Mouse (Mus musculus) hindbrain, embryonic 16.5 days (tissue): ENCODE data around the gene Ndufa4l2. TPM values are rescaled to one million over a fixed set of nuclear protein-coding genes. Genes with fewer than 3 reads are reported as not detected.

ENCODE experiments used
- ATAC-seq: fragments of 200-750 bp; cut with Nextera tagmentation; 2 replicates; pipeline ENCODE4 v1.8.0; 2017; ENCODE audit warnings: moderate TSS enrichment, moderate library complexity
- H3K27ac ChIP-seq: fragments of 300-500 bp; sonication (generic); 2 replicates; pipeline ENCODE4 v1.5.1; 2014; ENCODE audit warnings: low read depth, mild to moderate bottlenecking, control low read depth, low read length, moderate library complexity
- H3K27me3 ChIP-seq: fragments of 300-500 bp; sonication (generic); replicated peaks from 2 replicates; pipeline ENCODE4 v1.6.1; 2014; ENCODE audit warnings: low read length; ENCODE audit not compliant: control insufficient read depth, insufficient read depth
- H3K36me3 ChIP-seq: fragments of 300-500 bp; sonication (generic); 2 replicates; pipeline ENCODE4 v1.6.1; 2014; ENCODE audit warnings: mild to moderate bottlenecking, low read length, moderate library complexity, mixed read lengths; ENCODE audit not compliant: control insufficient read depth, insufficient read depth
- H3K4me1 ChIP-seq: fragments of 300-500 bp; sonication (generic); 2 replicates; pipeline ENCODE4 v1.6.1; 2014; ENCODE audit warnings: low read depth, low read length; ENCODE audit not compliant: control insufficient read depth, insufficient read depth
- H3K4me2 ChIP-seq: fragments of 300-500 bp; sonication (generic); 2 replicates; pipeline ENCODE4 v1.6.1; 2014; ENCODE audit warnings: mild to moderate bottlenecking, low read length, control low read depth, moderate library complexity
- H3K4me3 ChIP-seq: fragments of 300-500 bp; sonication (generic); 2 replicates; pipeline ENCODE4 v1.5.1; 2014; ENCODE audit warnings: mild to moderate bottlenecking, low read length, control low read depth, moderate library complexity
- H3K9ac ChIP-seq: fragments of 300-500 bp; sonication (generic); 2 replicates; pipeline ENCODE4 v1.6.1; 2014; ENCODE audit warnings: low read depth, mild to moderate bottlenecking, control low read depth, low read length, moderate library complexity
- H3K9me3 ChIP-seq: fragments of 300-500 bp; sonication (generic); 2 replicates; pipeline ENCODE4 v1.6.1; 2014; ENCODE audit warnings: mild to moderate bottlenecking, low read length, moderate library complexity; ENCODE audit not compliant: control insufficient read depth
- WGBS: fragments of 180-500 bp; shearing (Covaris S2); extraction: QIAGEN DNeasy Blood & Tissue Kit; methylation state at CpG from one replicate; pipeline ENCODE4 v1.1.7; 2014; 5-methylcytosine and 5-hydroxymethylcytosine counted together
- polyA plus RNA-seq: library from polyadenylated mRNA; unstranded; fragments of >200 nt; fragmentation: Nextera tagmentation; extraction: Ambion mirVana; gene quantifications from 2 replicates; pipeline ENCODE4 v1.2.1, GENCODE M21; 2015

Gene Ndufa4l2
- polyA plus RNA-seq: 23.2 and 29.5 TPM in 2 replicates

GRCm38 (mm10) chr10:127514764-127515163 lies at the start of gene Ndufa4l2:
TSS of gene Ndufa4l2 (plus strand) at chr10:127514967.
- Histone ChIP-seq H3K27ac (peak within 1 kb of the TSS; percentile 39; the same call in 1 of the 2 replicates), H3K4me3 (no peak within 1 kb of the TSS), H3K36me3 (peaks cover 11% of the 10 kb centered on the region), H3K9ac (peak within 1 kb of the TSS; percentile 25; the same call in 1 of the 2 replicates), H3K9me3 (no peaks in the 10 kb centered on the region), H3K4me2 (peak within 1 kb of the TSS; percentile 90), H3K4me1 (peaks cover 54% of the 10 kb centered on the region), H3K27me3 (0 out of 2 replicates have a peak, but pooled peaks cover 2% of the 10 kb centered on the region)
- WGBS: 20% methylated on average over 6 of the region's 6 CpGs
- no peak for ATAC-seq

- 74% methylated on average over 15 of the region's 15 CpGs for WGBS
- Histone ChIP-seq H3K27ac (0 out of 2 replicates have a peak overlapping the region, but pooled peaks have one; percentile 7), H3K4me2 (no peak overlapping the region), H3K9ac (no peak overlapping the region), H3K36me3 (peaks cover 7% of the 10 kb centered on the region), H3K27me3 (no peaks in the 10 kb centered on the region), H3K4me3 (no peak overlapping the region), H3K4me1 (no peaks in the 10 kb centered on the region), H3K9me3 (no peaks in the 10 kb centered on the region)
- ATAC-seq: no peak
Observed at GRCm38 (mm10) chr10:127471281-127471988, 43.3 kb upstream of the Ndufa4l2 start.

- 87% methylated on average over 9 of the region's 9 CpGs for WGBS
- H3K4me2 ChIP-seq: no peak overlapping the region
- no peaks in the 10 kb centered on the region for H3K9me3 ChIP-seq
- peaks cover 12% of the 10 kb centered on the region for H3K36me3 ChIP-seq
- no peak overlapping the region for H3K4me3 ChIP-seq
- ATAC-seq: no peak
- no peak overlapping the region for H3K27ac ChIP-seq
- H3K9ac ChIP-seq: no peak overlapping the region
- H3K27me3 ChIP-seq: no peaks in the 10 kb centered on the region
- H3K4me1 ChIP-seq: no peaks in the 10 kb centered on the region
Observed at GRCm38 (mm10) chr10:127472722-127473121, 42.0 kb upstream of the Ndufa4l2 start.

- Histone ChIP-seq H3K4me3 (no peak overlapping the region), H3K36me3 (peaks cover 12% of the 10 kb centered on the region), H3K27me3 (no peaks in the 10 kb centered on the region), H3K4me1 (no peaks in the 10 kb centered on the region), H3K27ac (no peak overlapping the region), H3K9ac (no peak overlapping the region), H3K9me3 (no peaks in the 10 kb centered on the region), H3K4me2 (no peak overlapping the region)
- ATAC-seq: no peak
- 93% methylated on average over 4 of the region's 4 CpGs for WGBS
Observed at GRCm38 (mm10) chr10:127475175-127475574, 39.6 kb upstream of the Ndufa4l2 start.

DNA sequence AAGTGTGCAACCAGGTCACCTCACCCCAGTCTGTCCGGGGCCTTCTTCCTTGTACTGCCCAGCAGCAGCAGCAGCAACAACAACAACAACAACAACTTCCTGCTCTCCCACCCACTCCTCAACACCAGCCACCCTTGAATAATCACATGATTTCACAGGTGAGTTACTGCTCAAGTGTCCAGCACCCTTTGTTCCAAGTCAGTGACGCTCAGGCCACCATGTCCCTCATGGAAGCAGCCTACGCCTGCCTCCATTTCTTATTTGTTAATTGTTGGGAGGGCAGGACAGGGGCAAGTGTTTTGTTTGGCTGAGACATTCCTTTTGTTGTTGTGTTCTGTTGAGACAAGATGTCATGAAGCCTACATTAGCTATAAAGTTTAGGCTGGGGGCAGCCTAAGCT lies 38.2 kb upstream of the Ndufa4l2 start:
- H3K36me3 ChIP-seq: peaks cover 12% of the 10 kb centered on the region
- 71% methylated on average over 3 of the region's 3 CpGs for WGBS
- no peak for ATAC-seq

DNA sequence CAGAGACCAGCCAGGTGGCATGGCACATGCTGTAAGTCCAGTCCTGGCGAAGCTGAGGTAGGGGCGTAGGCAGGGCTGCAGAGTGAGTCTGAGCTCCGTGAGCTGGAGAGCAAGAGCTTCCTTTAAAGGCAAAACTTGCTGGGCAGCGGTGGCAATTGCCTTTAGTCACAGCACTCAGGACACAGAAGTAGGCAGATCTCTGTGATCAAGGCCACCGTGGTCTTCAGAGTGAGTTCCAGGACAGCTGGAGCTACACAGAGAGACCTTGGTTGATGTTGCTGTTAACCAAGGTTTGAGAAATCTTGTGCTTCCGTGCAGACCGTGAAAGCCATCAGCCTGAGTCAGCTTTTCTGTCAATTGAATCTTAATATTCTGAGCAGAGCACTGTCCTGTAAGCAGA lies 37.5 kb upstream of the Ndufa4l2 start:
- H3K27me3 ChIP-seq: no peaks in the 10 kb centered on the region
- H3K9ac ChIP-seq: no peak overlapping the region
- no peak for ATAC-seq
- H3K9me3 ChIP-seq: no peaks in the 10 kb centered on the region
- H3K27ac ChIP-seq: no peak overlapping the region
- H3K4me1 ChIP-seq: no peaks in the 10 kb centered on the region
- no peak overlapping the region for H3K4me2 ChIP-seq
- WGBS: 86% methylated on average over 7 of the region's 7 CpGs
- no peak overlapping the region for H3K4me3 ChIP-seq
- H3K36me3 ChIP-seq: peaks cover 8% of the 10 kb centered on the region

More for the DNA sequence above, 38.2 kb upstream of the Ndufa4l2 start:
- Histone ChIP-seq H3K9me3 (no peaks in the 10 kb centered on the region), H3K9ac (no peak overlapping the region), H3K4me3 (no peak overlapping the region), H3K27ac (no peak overlapping the region), H3K4me2 (no peak overlapping the region), H3K27me3 (no peaks in the 10 kb centered on the region), H3K4me1 (no peaks in the 10 kb centered on the region)

- H3K4me1 ChIP-seq: no peaks in the 10 kb centered on the region
- no peak overlapping the region for H3K9ac ChIP-seq
- H3K27me3 ChIP-seq: no peaks in the 10 kb centered on the region
- no peaks in the 10 kb centered on the region for H3K9me3 ChIP-seq
- no peak overlapping the region for H3K4me3 ChIP-seq
- ATAC-seq: 0 out of 2 replicates have a peak, but pooled peaks have one; percentile 50
- H3K36me3 ChIP-seq: peaks cover 11% of the 10 kb centered on the region
- no peak overlapping the region for H3K27ac ChIP-seq
- H3K4me2 ChIP-seq: no peak overlapping the region
- 96% methylated on average over 4 of the region's 4 CpGs for WGBS
Observed at GRCm38 (mm10) chr10:127479131-127479530, 35.6 kb upstream of the Ndufa4l2 start.

- Histone ChIP-seq H3K4me1 (no peaks in the 10 kb centered on the region), H3K27me3 (no peaks in the 10 kb centered on the region), H3K4me3 (no peak overlapping the region), H3K9ac (no peak overlapping the region), H3K4me2 (no peak overlapping the region), H3K27ac (no peak overlapping the region), H3K9me3 (no peaks in the 10 kb centered on the region), H3K36me3 (peaks cover 15% of the 10 kb centered on the region)
- ATAC-seq: peak; percentile 42; the same call in 1 of the 2 replicates
- WGBS: 84% methylated on average over 19 of the region's 19 CpGs
Observed at GRCm38 (mm10) chr10:127480833-127481813, 33.6 kb upstream of the Ndufa4l2 start.

- WGBS: 90% methylated on average over 10 of the region's 10 CpGs
- Histone ChIP-seq H3K9ac (no peak overlapping the region), H3K4me1 (peaks cover 6% of the 10 kb centered on the region), H3K4me3 (no peak overlapping the region), H3K36me3 (peaks cover 11% of the 10 kb centered on the region), H3K4me2 (no peak overlapping the region), H3K27me3 (no peaks in the 10 kb centered on the region), H3K27ac (no peak overlapping the region), H3K9me3 (no peaks in the 10 kb centered on the region)
- no peak for ATAC-seq
Observed at GRCm38 (mm10) chr10:127485235-127485634, 29.5 kb upstream of the Ndufa4l2 start.
